Mouse (Mus musculus): Measurements from ENCODE around the gene Akr1b3. TPM values are rescaled to one million over a fixed set of nuclear protein-coding genes. Genes with fewer than 3 reads are reported as not detected.

Gene Akr1b3
- polyA plus RNA-seq, 1 experiment from 2014 or later: 72.9 TPM

- no peak overlapping the region for H3K4me2 ChIP-seq (replicated peaks; ENCODE audit: low read depth)
- no peak for TF ChIP-seq CTCF (IDR thresholded peaks at IDR 0.05; ENCODE audit: low read depth)
- 71% methylated on average over 5 of the region's 5 CpGs for WGBS
- H3K4me3 ChIP-seq (ENCODE audit: low read depth, low read length): no peak overlapping the region
- H3K27me3 ChIP-seq (replicated peaks; ENCODE audit: control insufficient read depth, insufficient read depth, low read length): no peaks in the 10 kb centered on the region
- no peak overlapping the region for H3K27ac ChIP-seq (ENCODE audit: low read depth, low read length)
- H3K9me3 ChIP-seq (ENCODE audit: control insufficient read depth): no peaks in the 10 kb centered on the region
- no peaks in the 10 kb centered on the region for H3K36me3 ChIP-seq (ENCODE audit: control insufficient read depth, insufficient read depth)
- no peak for ATAC-seq
- no peak overlapping the region for H3K9ac ChIP-seq (ENCODE audit: low read depth, low read length)
- H3K4me1 ChIP-seq (replicated peaks; ENCODE audit: control insufficient read depth, insufficient read depth, low read length): no peaks in the 10 kb centered on the region
Measured at GRCm38 (mm10) chr6:34278385-34278784, 38.9 kb downstream of the Akr1b3 start.

- ATAC-seq: no peak
- no peak overlapping the region for H3K9ac ChIP-seq (ENCODE audit: low read depth, low read length)
- no peak overlapping the region for H3K4me2 ChIP-seq (replicated peaks; ENCODE audit: low read depth)
- H3K27ac ChIP-seq (ENCODE audit: low read depth, low read length): no peak overlapping the region
- WGBS: 18% methylated on average over 9 of the region's 9 CpGs
- TF ChIP-seq CTCF (IDR thresholded peaks at IDR 0.05; ENCODE audit: low read depth): peak; percentile 82
- H3K36me3 ChIP-seq (ENCODE audit: control insufficient read depth, insufficient read depth): no peaks in the 10 kb centered on the region
- no peaks in the 10 kb centered on the region for H3K27me3 ChIP-seq (replicated peaks; ENCODE audit: control insufficient read depth, insufficient read depth, low read length)
- no peaks in the 10 kb centered on the region for H3K9me3 ChIP-seq (ENCODE audit: control insufficient read depth)
- no peak overlapping the region for H3K4me3 ChIP-seq (ENCODE audit: low read depth, low read length)
- H3K4me1 ChIP-seq (replicated peaks; ENCODE audit: control insufficient read depth, insufficient read depth, low read length): no peaks in the 10 kb centered on the region
Measured at GRCm38 (mm10) chr6:34277665-34278064, 39.6 kb downstream of the Akr1b3 start.

DNA sequence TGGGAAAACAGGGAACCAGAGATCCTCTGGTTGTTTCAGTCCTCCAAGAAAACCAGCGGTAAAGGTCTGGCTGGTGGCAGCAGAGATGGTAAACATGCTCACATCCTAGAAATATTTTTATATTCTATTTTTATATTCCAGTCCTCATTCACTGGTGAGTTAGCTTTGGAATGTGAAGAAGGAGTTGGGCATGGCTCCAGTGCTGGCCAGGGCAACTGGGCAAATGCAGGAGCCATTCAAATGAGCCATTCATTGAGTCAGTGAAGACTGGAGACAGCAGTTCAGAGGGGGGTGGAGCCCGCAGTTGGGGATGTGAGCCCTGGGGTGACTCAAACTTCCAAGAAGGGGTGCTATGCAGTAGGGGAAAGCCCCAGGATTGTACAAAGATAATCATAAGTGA lies 42.9 kb downstream of the Akr1b3 start:
- no peak overlapping the region for H3K27ac ChIP-seq (ENCODE audit: low read depth, low read length)
- H3K4me3 ChIP-seq (ENCODE audit: low read depth, low read length): no peak overlapping the region
- ATAC-seq: no peak
- H3K27me3 ChIP-seq (replicated peaks; ENCODE audit: control insufficient read depth, insufficient read depth, low read length): no peaks in the 10 kb centered on the region
- no peak overlapping the region for H3K4me2 ChIP-seq (replicated peaks; ENCODE audit: low read depth)
- WGBS: 80% methylated on average over 2 of the region's 2 CpGs
- no peaks in the 10 kb centered on the region for H3K4me1 ChIP-seq (replicated peaks; ENCODE audit: control insufficient read depth, insufficient read depth, low read length)
- no peaks in the 10 kb centered on the region for H3K9me3 ChIP-seq (ENCODE audit: control insufficient read depth)
- H3K36me3 ChIP-seq (ENCODE audit: control insufficient read depth, insufficient read depth): no peaks in the 10 kb centered on the region
- no peak for TF ChIP-seq CTCF (IDR thresholded peaks at IDR 0.05; ENCODE audit: low read depth)
- H3K9ac ChIP-seq (ENCODE audit: low read depth, low read length): no peak overlapping the region

DNA sequence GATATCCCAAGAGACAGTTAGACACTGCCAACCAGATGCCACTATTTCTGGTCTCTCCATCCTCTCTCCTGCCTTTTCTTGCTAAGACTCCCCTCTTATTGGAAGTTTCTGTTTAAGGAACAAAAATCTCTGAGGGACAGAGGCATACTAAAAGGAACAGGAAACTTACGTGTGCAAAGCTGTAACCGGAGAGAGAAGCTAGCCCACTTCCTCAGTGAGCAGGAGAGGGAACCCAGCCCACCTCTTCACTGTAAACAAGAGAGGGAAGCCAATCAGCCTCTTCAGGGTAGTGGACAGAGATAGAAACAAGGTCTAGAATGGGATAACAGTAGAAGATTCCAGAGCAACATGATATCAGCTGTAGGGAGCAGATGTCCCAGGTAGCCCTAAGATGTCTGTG lies 44.2 kb downstream of the Akr1b3 start:
- no peaks in the 10 kb centered on the region for H3K9me3 ChIP-seq (ENCODE audit: control insufficient read depth)
- no peak overlapping the region for H3K4me3 ChIP-seq (ENCODE audit: low read depth, low read length)
- no peak overlapping the region for H3K27ac ChIP-seq (ENCODE audit: low read depth, low read length)
- TF ChIP-seq CTCF (IDR thresholded peaks at IDR 0.05; ENCODE audit: low read depth): no peak
- WGBS: 51% methylated on average over 2 of the region's 2 CpGs
- H3K9ac ChIP-seq (ENCODE audit: low read depth, low read length): no peak overlapping the region
- H3K27me3 ChIP-seq (replicated peaks; ENCODE audit: control insufficient read depth, insufficient read depth, low read length): no peaks in the 10 kb centered on the region
- H3K36me3 ChIP-seq (ENCODE audit: control insufficient read depth, insufficient read depth): no peaks in the 10 kb centered on the region
- no peak overlapping the region for H3K4me2 ChIP-seq (replicated peaks; ENCODE audit: low read depth)
- ATAC-seq: no peak
- no peaks in the 10 kb centered on the region for H3K4me1 ChIP-seq (replicated peaks; ENCODE audit: control insufficient read depth, insufficient read depth, low read length)

- Histone ChIP-seq H3K9ac (ENCODE audit: low read depth, low read length) (no peak overlapping the region), H3K9me3 (ENCODE audit: control insufficient read depth) (no peaks in the 10 kb centered on the region), H3K36me3 (ENCODE audit: control insufficient read depth, insufficient read depth) (no peaks in the 10 kb centered on the region), H3K27me3 (replicated peaks; ENCODE audit: control insufficient read depth, insufficient read depth, low read length) (no peaks in the 10 kb centered on the region), H3K4me2 (replicated peaks; ENCODE audit: low read depth) (no peak overlapping the region), H3K27ac (ENCODE audit: low read depth, low read length) (no peak overlapping the region), H3K4me3 (ENCODE audit: low read depth, low read length) (no peak overlapping the region), H3K4me1 (replicated peaks; ENCODE audit: control insufficient read depth, insufficient read depth, low read length) (no peaks in the 10 kb centered on the region)
- TF ChIP-seq CTCF (IDR thresholded peaks at IDR 0.05; ENCODE audit: low read depth): no peak
- no peak for ATAC-seq
- WGBS: 83% methylated on average over 5 of the region's 5 CpGs
Measured at GRCm38 (mm10) chr6:34272462-34272861, 44.8 kb downstream of the Akr1b3 start.

DNA sequence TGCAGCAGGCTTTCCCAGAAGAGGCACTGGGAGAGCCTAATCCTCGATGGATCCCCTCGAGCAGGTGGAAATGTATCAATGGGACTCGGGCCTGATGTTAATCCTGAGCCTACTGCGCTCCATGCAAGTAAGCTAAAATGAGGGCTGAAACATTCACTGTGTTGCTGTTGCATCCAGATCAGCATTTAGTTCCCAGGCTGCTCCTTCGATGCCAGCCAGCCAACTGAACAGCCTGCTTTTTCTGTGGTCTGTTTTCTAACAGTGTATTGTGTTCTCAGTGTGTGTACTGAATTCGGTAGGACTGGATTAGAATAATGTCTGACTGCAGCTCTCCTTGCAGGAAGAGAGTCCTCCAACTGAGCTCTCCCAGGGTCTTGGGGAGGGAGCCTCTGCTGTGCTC lies 46.6 kb downstream of the Akr1b3 start:
- H3K4me3 ChIP-seq (ENCODE audit: low read depth, low read length): no peak overlapping the region
- H3K36me3 ChIP-seq (ENCODE audit: control insufficient read depth, insufficient read depth): no peaks in the 10 kb centered on the region
- H3K4me2 ChIP-seq (replicated peaks; ENCODE audit: low read depth): no peak overlapping the region
- H3K4me1 ChIP-seq (replicated peaks; ENCODE audit: control insufficient read depth, insufficient read depth, low read length): no peaks in the 10 kb centered on the region
- 62% methylated on average over 6 of the region's 6 CpGs for WGBS
- H3K9ac ChIP-seq (ENCODE audit: low read depth, low read length): no peak overlapping the region
- no peak for TF ChIP-seq CTCF (IDR thresholded peaks at IDR 0.05; ENCODE audit: low read depth)
- no peak overlapping the region for H3K27ac ChIP-seq (ENCODE audit: low read depth, low read length)
- H3K9me3 ChIP-seq (ENCODE audit: control insufficient read depth): no peaks in the 10 kb centered on the region
- H3K27me3 ChIP-seq (replicated peaks; ENCODE audit: control insufficient read depth, insufficient read depth, low read length): no peaks in the 10 kb centered on the region
- no peak for ATAC-seq

- Histone ChIP-seq H3K27me3 (replicated peaks; ENCODE audit: control insufficient read depth, insufficient read depth, low read length) (no peaks in the 10 kb centered on the region), H3K9me3 (ENCODE audit: control insufficient read depth) (no peaks in the 10 kb centered on the region)
- ATAC-seq: no peak
Measured at GRCm38 (mm10) chr6:34258546-34258945, 58.7 kb downstream of the Akr1b3 start.

More at GRCm38 (mm10) chr6:34258546-34258945, 58.7 kb downstream of the Akr1b3 start:
- Histone ChIP-seq H3K4me3 (ENCODE audit: low read depth, low read length) (no peak overlapping the region), H3K4me2 (replicated peaks; ENCODE audit: low read depth) (no peak overlapping the region), H3K9ac (ENCODE audit: low read depth, low read length) (no peak overlapping the region), H3K36me3 (ENCODE audit: control insufficient read depth, insufficient read depth) (no peaks in the 10 kb centered on the region), H3K27ac (ENCODE audit: low read depth, low read length) (no peak overlapping the region), H3K4me1 (replicated peaks; ENCODE audit: control insufficient read depth, insufficient read depth, low read length) (no peaks in the 10 kb centered on the region)
- 82% methylated on average over 5 of the region's 5 CpGs for WGBS
- no peak for TF ChIP-seq CTCF (IDR thresholded peaks at IDR 0.05; ENCODE audit: low read depth)

Other genes starting within 250 kb of the Akr1b3 start
- 17.2 and 19.1 TPM in 2 replicates for gene Slc35b4, start 140.4 kb downstream of the Akr1b3 start, polyA plus RNA-seq (2015; fragmentation: Nextera tagmentation; extraction: Ambion mirVana)
- gene Akr1b8, start 36.6 kb upstream of the Akr1b3 start, polyA plus RNA-seq (2015; fragmentation: Nextera tagmentation; extraction: Ambion mirVana): 5.8 and 6.5 TPM in 2 replicates
- gene Akr1b10, start 66.7 kb upstream of the Akr1b3 start, polyA plus RNA-seq (2015; fragmentation: Nextera tagmentation; extraction: Ambion mirVana): 9.9 and 10.5 TPM in 2 replicates
- 5.3 and 6.5 TPM in 2 replicates for gene Akr1b7, start 94.9 kb upstream of the Akr1b3 start, polyA plus RNA-seq (2015; fragmentation: Nextera tagmentation; extraction: Ambion mirVana)
- gene Bpgm, start 158.7 kb upstream of the Akr1b3 start, polyA plus RNA-seq (2015; fragmentation: Nextera tagmentation; extraction: Ambion mirVana): 70.8 and 73.1 TPM in 2 replicates